Mouse (Mus musculus) Patski (cell line): Measurements from ENCODE around the gene Ppdpf. TPM values are rescaled to one million over a fixed set of nuclear protein-coding genes. Genes with fewer than 3 reads are reported as not detected.
"Not testable (repeated sequence)": the region's sequence is repeated elsewhere in the genome, so short reads cannot be mapped to it uniquely, and the experiment has no call there.

Experiments
- ATAC-seq: fragments of 100-300 bp; one replicate; pipeline ENCODE4 v1.8.0; 2021
- CTCF ChIA-PET: fragments of 350-600 bp; sonication (Branson Sonifier 250); formaldehyde crosslinking; loops from one replicate; lab custom pipeline; 2022; ENCODE audit warnings: inconsistent platforms; lab: Charles Lee
- POLR2A ChIA-PET: fragments of 350-600 bp; sonication (Branson Sonifier 250); formaldehyde crosslinking; loops from one replicate; lab custom pipeline; 2022; ENCODE audit warnings: antibody characterized with exemption, inconsistent platforms; lab: Charles Lee
- DNase-seq: peaks from one replicate; pipeline ENCODE4 v3.0.0-alpha.2; 2011; ENCODE audit warnings: low read depth, low spot score
- H3K27me3 ChIP-seq: fragments of 371-371 bp; one replicate; pipeline ENCODE4 v1.5.1; 2021
- CTCF ChIP-seq: fragments of 100-300 bp; IDR thresholded peaks from one replicate; pipeline ENCODE4 v1.5.1; 2021
- in situ Hi-C: fragments of 300-500 bp; cut with MboI; formaldehyde crosslinking; loops from 3 replicates; pipeline ENCODE4 v1.11.1; 2018; ENCODE audit warnings: low pct_unique_long_range_greater_than_20kb, mixed read lengths
- polyA plus RNA-seq: library from polyadenylated mRNA; unstranded; gene quantifications from one replicate; pipeline ENCODE4 v1.2.3, GENCODE M21; 2021

Gene Ppdpf
- polyA plus RNA-seq, 1 experiment from 2014 or later = 61.6 TPM

DNA sequence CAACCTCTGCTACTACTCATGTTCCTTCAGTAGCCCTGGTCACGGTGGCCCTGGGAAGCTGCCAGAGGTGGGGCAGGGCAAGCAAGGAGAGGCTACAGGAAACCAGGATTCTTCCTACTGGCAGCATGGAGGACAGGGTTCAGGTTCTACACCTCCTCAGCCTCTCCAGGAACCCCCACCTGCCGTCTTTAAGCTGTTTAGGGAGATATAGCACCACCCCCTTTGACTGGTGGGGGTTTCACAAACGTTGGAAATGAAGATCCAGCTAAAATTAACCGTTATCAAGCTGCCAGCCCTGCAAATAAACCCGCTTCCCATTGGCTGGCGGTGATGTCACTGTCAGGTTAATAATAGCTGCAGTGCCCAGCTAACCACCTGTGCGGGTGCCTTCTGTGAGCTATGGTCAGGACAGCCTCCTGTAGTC is 27.9 kb upstream of the Ppdpf start:
- CTCF ChIA-PET = no interaction called here

DNA sequence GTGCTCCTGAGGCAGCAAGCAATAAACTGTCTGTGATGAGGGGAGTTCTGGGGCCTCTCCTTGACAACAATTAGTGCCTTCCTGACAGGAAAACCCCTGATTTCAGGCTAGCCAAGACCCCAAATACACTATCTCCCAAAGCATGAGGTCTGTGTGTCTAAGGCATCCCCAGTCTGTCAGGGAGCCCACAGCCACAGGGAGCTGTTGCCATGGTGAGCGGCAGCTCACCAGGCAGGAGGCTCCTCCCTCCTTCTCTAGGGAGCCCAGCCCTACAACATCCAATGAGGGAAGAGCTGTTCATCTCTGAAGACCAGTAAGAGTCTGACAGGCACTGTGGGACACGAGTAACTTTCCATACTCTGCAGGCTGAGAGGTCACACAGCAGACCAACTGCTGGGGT is 27.3 kb upstream of the Ppdpf start:
- ATAC-seq (no peak), DNase-seq (no peak)
- no peak for TF ChIP-seq CTCF
- CTCF ChIA-PET = no interaction called here
- H3K27me3 ChIP-seq = peaks cover 18% of the 10 kb centered on the region
- in situ Hi-C loops = no loop called here
- POLR2A ChIA-PET = interaction anchor here (0.6 kb wide), 1 partner anchor 434 kb away, joined by 3 read pairs; no protein-coding TSS in a partner anchor

More for the DNA sequence above, 27.9 kb upstream of the Ppdpf start:
- POLR2A ChIA-PET = interaction anchor here (0.6 kb wide), 1 partner anchor 661 kb away, joined by 3 read pairs; no protein-coding TSS in a partner anchor
- in situ Hi-C loops = no loop called here
- peaks cover 18% of the 10 kb centered on the region for H3K27me3 ChIP-seq
- no peak for DNase-seq
- no peak for ATAC-seq
- TF ChIP-seq CTCF = no peak

DNA sequence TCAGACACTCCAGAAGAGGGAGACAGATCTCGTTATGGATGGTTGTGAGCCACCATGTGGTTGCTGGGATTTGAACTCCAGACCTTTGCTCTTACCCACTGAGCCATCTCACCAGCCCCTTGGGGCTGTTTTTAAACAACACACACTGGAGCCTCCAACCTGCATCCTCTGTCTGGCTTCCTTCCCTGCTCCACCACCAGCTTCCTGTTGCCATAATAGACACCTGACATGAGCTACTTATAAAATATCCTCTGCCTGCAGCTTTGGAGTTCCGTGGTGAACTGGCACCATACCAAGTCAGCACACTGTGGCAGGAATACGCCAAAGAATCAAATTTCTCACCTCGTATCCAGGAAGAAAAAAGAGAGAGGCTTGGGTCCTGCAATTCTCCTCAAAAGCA is 26.2 kb upstream of the Ppdpf start:
- peaks cover 22% of the 10 kb centered on the region for H3K27me3 ChIP-seq
- ChIA-PET CTCF (no interaction called here), POLR2A (no interaction called here)
- in situ Hi-C loops = no loop called here
- no peak for DNase-seq
- TF ChIP-seq CTCF = no peak
- no peak for ATAC-seq

DNA sequence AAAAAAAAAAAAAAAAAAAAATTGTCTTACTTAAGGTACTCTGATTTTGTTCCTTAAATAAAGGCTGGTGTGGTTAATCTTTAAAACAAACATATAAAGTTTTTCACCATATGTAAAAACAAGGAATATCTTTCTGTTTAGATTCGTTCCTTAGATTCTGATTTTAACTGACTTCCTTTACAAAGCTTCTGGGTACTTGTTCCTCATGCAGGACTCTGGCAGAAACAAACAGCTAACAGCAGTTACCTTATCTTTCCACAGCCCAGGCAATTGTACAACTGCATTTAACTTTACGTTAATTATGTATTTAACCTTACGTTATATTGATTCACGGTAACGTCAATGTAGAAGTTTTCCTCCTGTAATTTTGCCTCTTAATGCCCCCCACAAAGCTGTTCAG is 20.6 kb upstream of the Ppdpf start:
- no peak for ATAC-seq
- TF ChIP-seq CTCF = no peak

DNA sequence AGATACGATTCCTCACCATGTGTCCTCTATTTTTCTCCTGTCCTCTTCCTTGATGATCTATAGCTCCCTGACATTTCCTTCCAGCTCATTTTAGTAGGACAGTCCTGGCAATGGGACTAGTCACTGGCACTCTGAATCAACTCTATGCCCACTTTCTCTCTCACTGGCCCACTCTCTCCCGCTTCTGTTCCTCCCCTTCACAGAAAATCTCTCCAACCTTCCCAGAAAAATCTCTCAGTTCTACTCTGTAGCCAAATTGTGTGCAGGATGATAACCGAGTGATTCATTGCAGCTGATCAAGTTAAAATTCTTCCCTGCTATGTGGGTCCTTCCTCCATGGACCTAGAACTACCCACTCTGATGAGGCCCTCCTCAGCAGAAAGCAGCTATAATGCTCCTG is 12.4 kb upstream of the Ppdpf start:
- DNase-seq (no peak), ATAC-seq (no peak)
- in situ Hi-C loops = no loop called here
- TF ChIP-seq CTCF = no peak
- peaks cover 8% of the 10 kb centered on the region for H3K27me3 ChIP-seq
- CTCF ChIA-PET = interaction anchor here (2.8 kb wide), 1 partner anchor 12 kb away, joined by 10 read pairs; the partner anchor contains the start of gene Ppdpf
- POLR2A ChIA-PET = no interaction called here

More for the DNA sequence above, 20.6 kb upstream of the Ppdpf start:
- in situ Hi-C loops = no loop called here
- POLR2A ChIA-PET = no interaction called here
- CTCF ChIA-PET = interaction anchor here (1.5 to 1.8 kb wide), 2 partner anchors 13 to 20 kb away, joined by 4 read pairs; partner anchors contain the start of gene Ppdpf
- no peak for DNase-seq
- H3K27me3 ChIP-seq = peaks cover 21% of the 10 kb centered on the region

DNA sequence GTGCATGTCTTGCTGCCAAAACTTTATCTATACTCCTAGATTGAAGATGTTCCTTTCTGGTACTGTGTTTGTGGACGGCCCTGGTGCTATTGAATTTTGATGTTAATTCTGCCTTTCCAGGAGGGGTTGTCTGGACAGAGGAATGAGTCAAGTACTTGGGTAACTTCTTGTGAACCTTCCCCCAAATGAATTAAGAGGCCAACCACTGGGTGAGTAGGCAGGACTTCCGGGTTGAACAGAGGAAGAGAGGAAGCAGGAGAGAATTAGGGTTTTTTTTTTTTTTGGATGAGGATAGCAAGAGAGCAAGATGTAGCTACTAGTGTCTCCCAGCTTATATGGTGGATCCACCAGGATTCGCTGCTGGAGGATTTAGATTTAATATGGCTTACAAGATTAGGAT is 9.0 kb upstream of the Ppdpf start:
- POLR2A ChIA-PET = interaction anchor here (1.9 kb wide), 1 partner anchor 9 kb away, joined by 5 read pairs; no protein-coding TSS in a partner anchor
- in situ Hi-C loops = no loop called here
- TF ChIP-seq CTCF = no peak
- CTCF ChIA-PET = no interaction called here
- H3K27me3 ChIP-seq = peaks cover 16% of the 10 kb centered on the region
- no peak for ATAC-seq
- DNase-seq = no peak

DNA sequence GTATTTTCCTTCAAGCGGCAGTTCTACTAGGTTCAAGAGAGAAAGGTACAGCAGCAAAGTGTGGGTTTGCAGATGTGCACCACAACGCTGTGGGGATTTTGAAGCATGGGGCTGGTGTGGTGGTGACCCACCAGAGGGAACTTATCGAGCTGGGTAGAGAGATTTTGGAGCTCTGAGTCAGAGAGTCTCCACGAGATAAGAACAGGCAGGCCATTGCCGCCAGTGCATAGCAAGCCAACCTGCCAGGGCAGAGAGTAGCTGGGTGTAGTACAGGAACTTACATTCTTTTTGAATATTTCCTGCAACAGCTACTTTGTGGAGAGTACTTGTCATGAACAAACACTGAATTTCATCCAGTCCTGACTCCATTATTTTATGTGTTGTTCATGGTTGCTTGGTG is 8.6 kb upstream of the Ppdpf start:
- DNase-seq = no peak
- ATAC-seq = no peak
- in situ Hi-C loops = no loop called here
- POLR2A ChIA-PET = interaction anchor here (1.9 kb wide), 1 partner anchor 10 kb away, joined by 5 read pairs; no protein-coding TSS in a partner anchor
- peaks cover 16% of the 10 kb centered on the region for H3K27me3 ChIP-seq
- CTCF ChIA-PET = interaction anchor here (1.8 kb wide), 1 partner anchor 13 kb away, joined by 4 read pairs; no protein-coding TSS in a partner anchor
- no peak for TF ChIP-seq CTCF

DNA sequence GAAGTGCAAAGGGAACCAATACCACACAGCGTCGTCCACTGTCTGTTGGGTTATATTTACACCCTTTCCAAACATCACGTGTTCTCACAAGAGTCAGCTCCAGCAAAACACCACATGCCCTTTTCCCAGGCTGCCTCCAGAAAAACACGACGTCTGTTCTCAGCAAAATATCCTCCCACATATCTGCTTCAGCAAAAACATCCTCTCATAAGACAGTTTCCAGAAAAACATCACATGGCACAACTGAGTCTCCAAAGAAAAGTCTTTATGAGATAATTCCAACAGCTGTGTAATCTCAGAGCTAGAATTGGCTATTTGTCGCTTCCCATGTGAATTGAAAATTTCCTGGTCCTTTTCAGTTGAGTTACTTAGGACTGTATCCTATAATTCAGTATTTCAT is 6.1 kb upstream of the Ppdpf start:
- in situ Hi-C loops = no loop called here
- TF ChIP-seq CTCF = no peak
- ATAC-seq (no peak), DNase-seq (no peak)
- CTCF ChIA-PET = no interaction called here
- POLR2A ChIA-PET = no interaction called here
- peaks cover 8% of the 10 kb centered on the region for H3K27me3 ChIP-seq

DNA sequence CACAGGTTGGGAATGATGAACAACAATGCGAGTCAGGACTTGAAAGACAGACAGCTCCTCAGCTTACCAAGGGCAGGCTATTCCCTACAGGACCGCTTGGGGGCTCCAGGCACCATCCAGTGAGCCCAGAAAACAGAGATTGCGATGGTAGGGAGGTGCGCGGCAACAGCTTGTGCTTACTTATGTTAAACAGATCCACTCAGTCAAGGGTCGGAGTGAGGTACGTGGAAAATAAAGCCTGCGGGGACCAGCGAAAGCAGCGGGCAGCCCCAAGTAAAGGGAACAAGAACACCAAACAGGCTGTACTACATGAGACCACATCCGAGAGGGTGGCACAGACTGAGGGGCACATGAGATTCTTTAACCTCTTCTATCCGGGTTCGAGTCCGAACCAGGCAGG is 412 bp upstream of the Ppdpf start:
- in situ Hi-C loops = loop anchor here (5.0 kb wide), 2 partner anchors 66 to 146 kb away; no protein-coding TSS in a partner anchor
- ATAC-seq (peak; percentile 81), DNase-seq (peak; percentile 37)
- ChIA-PET POLR2A (interaction anchor here (1.2 kb wide), 1 partner anchor 179 kb away, joined by 4 read pairs; no protein-coding TSS in a partner anchor), CTCF (interaction anchor here (0.8 to 4.9 kb wide), 17 partner anchors 12 to 310 kb away, joined by 3 to 40 read pairs (median 4); partner anchors contain the start of genes Ptk6, Rtel1 and Tpd52l2)
- H3K27me3 ChIP-seq = no peaks in the 10 kb centered on the region
- peak; percentile 96 for TF ChIP-seq CTCF

DNA sequence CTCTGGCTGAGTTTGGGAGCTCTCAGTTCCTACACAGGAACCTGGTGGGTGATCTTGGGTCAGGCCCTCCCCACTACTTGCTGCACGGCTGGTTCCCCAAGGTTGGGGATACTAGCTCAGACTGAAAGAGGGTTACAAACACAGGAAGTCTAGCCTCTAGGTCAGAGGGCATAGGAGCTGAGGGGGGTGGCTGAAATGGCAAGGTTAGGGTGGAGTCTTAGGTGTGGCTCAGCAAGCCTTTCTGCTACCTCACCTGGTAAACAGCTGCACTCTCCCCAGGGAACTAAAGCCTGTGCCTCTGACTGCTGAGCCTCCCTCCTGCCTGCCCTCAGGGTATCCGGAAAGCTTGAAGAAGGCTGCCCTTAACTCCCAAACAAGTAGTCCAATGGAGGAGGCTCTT is 1.6 kb downstream of the Ppdpf start:
- in situ Hi-C loops = loop anchor here (5.0 kb wide), 2 partner anchors 64 to 144 kb away; no protein-coding TSS in a partner anchor
- no peaks in the 10 kb centered on the region for H3K27me3 ChIP-seq
- ATAC-seq = no peak
- CTCF ChIA-PET = interaction anchor here (4.9 kb wide), 1 partner anchor 144 kb away, joined by 40 read pairs; no protein-coding TSS in a partner anchor
- DNase-seq = no peak
- POLR2A ChIA-PET = no interaction called here
- no peak for TF ChIP-seq CTCF

DNA sequence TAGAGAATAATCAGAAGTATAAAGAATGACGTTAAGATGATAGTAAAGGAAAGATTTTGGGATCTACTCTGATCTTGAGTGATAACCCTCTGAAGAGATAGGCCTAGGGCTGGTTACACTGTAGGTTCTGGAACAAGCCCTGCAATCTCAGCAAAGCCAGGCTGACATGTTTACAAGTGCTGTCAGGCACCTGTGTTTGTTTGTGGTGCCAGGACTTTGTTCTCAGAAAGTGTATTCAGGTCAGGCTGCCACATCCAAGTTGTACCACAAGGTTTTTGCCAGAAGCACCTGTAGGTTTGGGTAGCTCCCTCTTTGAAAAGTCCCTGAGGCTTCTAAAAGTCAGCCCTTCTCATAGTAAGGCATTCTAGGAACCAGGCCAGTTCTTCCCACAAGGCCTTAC is 2.3 kb downstream of the Ppdpf start:
- in situ Hi-C loops = loop anchor here (5.0 kb wide), 2 partner anchors 63 to 143 kb away; no protein-coding TSS in a partner anchor
- ChIA-PET CTCF (interaction anchor here (4.9 kb wide), 1 partner anchor 144 kb away, joined by 40 read pairs; no protein-coding TSS in a partner anchor), POLR2A (no interaction called here)
- H3K27me3 ChIP-seq = no peaks in the 10 kb centered on the region
- DNase-seq (no peak), ATAC-seq (no peak)
- TF ChIP-seq CTCF = no peak

DNA sequence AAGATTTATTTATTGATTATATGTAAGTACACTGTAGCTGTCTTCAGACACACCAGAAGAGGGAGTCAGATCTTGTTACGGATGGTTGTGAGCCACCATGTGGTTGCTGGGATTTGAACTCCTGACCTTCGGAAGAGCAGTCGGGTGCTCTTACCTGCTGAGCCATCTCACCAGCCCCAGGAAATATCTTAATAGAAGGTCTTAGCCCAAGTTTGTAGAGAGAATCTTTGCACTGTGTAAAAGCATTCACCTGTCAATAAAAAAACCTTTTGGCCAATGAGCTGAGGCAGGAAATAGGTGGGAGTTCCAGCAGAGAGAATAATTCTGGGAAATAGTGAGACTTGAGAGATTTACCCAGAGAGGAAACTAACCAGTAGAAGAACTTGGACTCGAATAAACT is 4.3 kb downstream of the Ppdpf start:
- DNase-seq, POLR2A ChIA-PET, ATAC-seq, in situ Hi-C loops, H3K27me3 ChIP-seq: not testable (repeated sequence)
- CTCF ChIA-PET = interaction anchor here (1.0 to 1.3 kb wide), 2 partner anchors 11 to 15 kb away, joined by 3 read pairs; partner anchors contain the start of gene Ptk6
